In the genomic region with DNA sequence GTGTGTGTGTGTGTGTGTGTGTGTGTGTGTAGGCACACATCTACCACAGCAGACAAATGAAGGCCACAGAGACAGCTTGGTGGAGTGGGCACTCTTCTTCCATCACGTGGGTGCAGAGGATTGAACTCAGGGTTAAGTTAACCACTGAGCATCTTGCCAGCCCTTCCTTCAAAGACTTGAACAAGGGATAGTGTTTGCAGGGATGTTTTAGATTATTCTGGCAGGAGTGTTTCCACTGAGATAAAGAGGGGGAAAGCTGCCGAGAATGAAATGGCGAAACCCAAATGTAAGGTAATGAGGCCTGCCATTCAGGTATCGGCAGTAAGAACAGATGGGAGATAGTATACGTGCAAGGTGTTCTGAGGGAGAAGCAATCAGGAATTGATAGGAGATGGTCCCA, we compare ENCODE assay signal across 24 mouse cellular contexts. TPM values are rescaled to one million over a fixed set of nuclear protein-coding genes. Genes with fewer than 3 reads are reported as not detected.
DNase-seq lines count a peak whose midpoint lies in the region; ATAC-seq and TF ChIP-seq lines count a peak whose summit lies in the region.
"Had no signal": no experiment of that assay in that cellular context is flagged by ENCODE, and none has a peak within 500 bp of the region (broad histone marks: within the 10 kb centered on the region; RNA-seq: fewer than 3 reads in every experiment).

No protein-coding gene starts in this region.

- H3K4me2 ChIP-seq in liver, embryonic 16.5 days (ENCODE audit: low read depth, low read length): peak overlapping the region; percentile 88
- H3K4me2 ChIP-seq: embryonic facial prominence, embryonic 15.5 days; limb, embryonic 13.5 days; midbrain, embryonic 12.5 days had no signal

- H3K27ac ChIP-seq in liver, embryonic 16.5 days (ENCODE audit: low read length): peak overlapping the region; percentile 73
- H3K27ac ChIP-seq: embryonic facial prominence, embryonic 15.5 days; heart, adult 2 months; hindbrain, embryonic 13.5 days; limb, embryonic 13.5 days; lung, embryonic 15.5 days; midbrain, embryonic 12.5 days; neural tube, embryonic 15.5 days had no signal

- DNase-seq in G1E (ENCODE audit: low spot score): no peak
- DNase-seq in layer of hippocampus, adult 18-20 months (ENCODE audit: low spot score in 2 of 2): no peak
- no peak for DNase-seq in lung, adult 2 months
- no peak for DNase-seq in layer of hippocampus, postnatal 36 days
- DNase-seq: adrenal gland, adult 2 months; cerebellum, adult 11 months; cerebellum, adult 9-11 months; forebrain, postnatal 0 days; gastrocnemius, postnatal 14 days; heart, adult 2 months; kidney, adult 8-10 months; kidney, postnatal 10 days; lung, postnatal 4 days; thymus, postnatal 14 days had no signal

- WGBS in liver, embryonic 16.5 days (ENCODE audit: insufficient replicate concordance): 18% methylated on average over 5 of the region's 5 CpGs
- WGBS in lung, adult 2 months: 81% methylated on average over 5 of the region's 5 CpGs

- no peak for ATAC-seq in erythroblast, adult 5-6 weeks (replicated peaks; ENCODE audit: low FRiP score, poor library complexity, severe bottlenecking)
- ATAC-seq in G1E (ENCODE audit: extremely low read depth, insufficient number of reproducible peaks, low FRiP score, poor library complexity, severe bottlenecking): no peak
- ATAC-seq in erythroid progenitor cell, adult 5-6 weeks (replicated peaks; ENCODE audit: low FRiP score, poor library complexity, severe bottlenecking): peak; percentile 17; the same call in 1 of the 2 replicates
- ATAC-seq in liver, embryonic 16.5 days (ENCODE audit: low read depth): no peak
- ATAC-seq: forebrain, postnatal 0 days had no signal

- peak overlapping the region; percentile 100 for H3K4me3 ChIP-seq in erythroblast, embryonic 14.5 days (replicated peaks)
- peak overlapping the region; percentile 88; the same call in 1 of the 2 replicates for H3K4me3 ChIP-seq in G1E (ENCODE audit: low read depth, low read length)
- H3K4me3 ChIP-seq in liver, embryonic 16.5 days (ENCODE audit: low read depth, low read length): 0 out of 2 replicates have a peak overlapping the region, but pooled peaks have one; percentile 97
- no peak overlapping the region for H3K4me3 ChIP-seq in lung, adult 2 months (replicated peaks; ENCODE audit: extremely low read depth, low read depth, low read length)
- H3K4me3 ChIP-seq: embryonic facial prominence, embryonic 15.5 days; heart, adult 2 months; lung, embryonic 15.5 days; midbrain, embryonic 12.5 days; neural tube, embryonic 15.5 days had no signal

- H3K9ac ChIP-seq in liver, embryonic 16.5 days (ENCODE audit: low read depth, low read length): no peak overlapping the region; the same call in 1 of the 2 replicates
- H3K9ac ChIP-seq: embryonic facial prominence, embryonic 15.5 days; forebrain, postnatal 0 days; hindbrain, embryonic 13.5 days; limb, embryonic 13.5 days; lung, embryonic 15.5 days; midbrain, embryonic 12.5 days; neural tube, embryonic 15.5 days had no signal

- no peaks in the 10 kb centered on the region for H3K9me3 ChIP-seq in erythroblast, embryonic 14.5 days (ENCODE audit: control insufficient read depth, low read length)
- no peaks in the 10 kb centered on the region for H3K9me3 ChIP-seq in G1E (replicated peaks)
- H3K9me3 ChIP-seq in liver, embryonic 16.5 days (replicated peaks; ENCODE audit: control insufficient read depth, low read length): no peaks in the 10 kb centered on the region
- H3K9me3 ChIP-seq: embryonic facial prominence, embryonic 15.5 days; hindbrain, embryonic 13.5 days; limb, embryonic 13.5 days; lung, embryonic 15.5 days; midbrain, embryonic 12.5 days; neural tube, embryonic 15.5 days had no signal

- H3K4me1 ChIP-seq in erythroblast, embryonic 14.5 days (ENCODE audit: control insufficient read depth): peaks cover 63% of the 10 kb centered on the region
- peaks cover 59% of the 10 kb centered on the region for H3K4me1 ChIP-seq in G1E (ENCODE audit: insufficient read depth, low read depth, low read length)
- peaks cover 39% of the 10 kb centered on the region for H3K4me1 ChIP-seq in liver, embryonic 16.5 days (ENCODE audit: control insufficient read depth, low read depth, low read length)
- H3K4me1 ChIP-seq in lung, adult 2 months (ENCODE audit: control insufficient read depth, insufficient read depth, low read length): peaks cover 6% of the 10 kb centered on the region

- TF ChIP-seq POLR2A in lung, adult 2 months (IDR thresholded peaks at IDR 0.05; ENCODE audit: borderline replicate concordance, extremely low read depth, low read depth, low read length): no peak

- H3K36me3 ChIP-seq in erythroblast, embryonic 14.5 days (ENCODE audit: control insufficient read depth): peaks cover 54% of the 10 kb centered on the region
- H3K36me3 ChIP-seq in G1E (replicated peaks): peaks cover 41% of the 10 kb centered on the region
- H3K36me3 ChIP-seq in liver, embryonic 16.5 days (ENCODE audit: control insufficient read depth, insufficient read depth): peaks cover 7% of the 10 kb centered on the region

- H3K27me3 ChIP-seq in erythroblast, embryonic 14.5 days (ENCODE audit: control insufficient read depth): no peaks in the 10 kb centered on the region
- no peaks in the 10 kb centered on the region for H3K27me3 ChIP-seq in G1E (ENCODE audit: insufficient read depth, low read length)
- no peaks in the 10 kb centered on the region for H3K27me3 ChIP-seq in liver, embryonic 16.5 days (ENCODE audit: control insufficient read depth, insufficient read depth, low read depth, low read length)
- H3K27me3 ChIP-seq: embryonic facial prominence, embryonic 15.5 days; hindbrain, embryonic 13.5 days; limb, embryonic 13.5 days; lung, embryonic 15.5 days; midbrain, embryonic 12.5 days; neural tube, embryonic 15.5 days had no signal

- no peak for TF ChIP-seq CTCF in G1E (IDR thresholded peaks at IDR 0.05; ENCODE audit: low read depth, low read length)
- no peak for TF ChIP-seq CTCF in lung, adult 2 months (IDR thresholded peaks at IDR 0.05; ENCODE audit: insufficient read depth, low read length)

RNA-seq across cellular contexts. Expression of gene Cpsf2, which starts 2.4 kb away (rescaled TPM):
- polyA plus RNA-seq in erythroblast, embryonic 14.5 days (2012): 0.39 and 0.41 TPM in 2 replicates
- total RNA-seq in erythroblast, adult 5-6 weeks (2015; ENCODE audit: low replicate concordance): 9.0 and 12.1 TPM in 2 replicates
- 15.7 and 25.2 TPM in 2 replicates for total RNA-seq in erythroblast, adult 5-6 weeks (2017; ENCODE audit: low replicate concordance)
- total RNA-seq in G1E (2014; fragmentation: Nextera tagmentation) (91.5 and 91.8 TPM in 2 replicates), G1E (2017) (134 and 141 TPM in 2 replicates)
- 25.0 and 27.6 TPM in 2 replicates for polyA plus RNA-seq in G1E (2012)
- total RNA-seq in erythroid progenitor cell, adult 5-6 weeks (2015; ENCODE audit: low replicate concordance): 16.6 and 20.1 TPM in 2 replicates
- 31.9 and 32.7 TPM in 2 replicates for total RNA-seq in erythroid progenitor cell, adult 5-6 weeks (2017; ENCODE audit: low replicate concordance)
- polyA plus RNA-seq in liver, embryonic 16.5 days (2015; fragmentation: Nextera tagmentation; extraction: Ambion mirVana): 13.6 and 14.8 TPM in 2 replicates
- total RNA-seq in layer of hippocampus, adult 18-20 months (2021): 10 to 100 TPM; 25.8 to 26.0 TPM
- 2.7 and 4.1 TPM in 2 replicates for polyA plus RNA-seq in lung, adult 2 months (2012; rRNA removed)
- total RNA-seq in layer of hippocampus, postnatal 36 days (2021): 10 to 100 TPM; 27.8 to 28.8 TPM

RNA-seq across cellular contexts. Expression of gene Atxn3, which starts 20.1 kb away (rescaled TPM):
- 0.05 and 0.06 TPM in 2 replicates for polyA plus RNA-seq in erythroblast, embryonic 14.5 days (2012)
- 11.0 and 14.4 TPM in 2 replicates for total RNA-seq in erythroblast, adult 5-6 weeks (2015; ENCODE audit: low replicate concordance)
- 28.5 and 29.1 TPM in 2 replicates for total RNA-seq in erythroblast, adult 5-6 weeks (2017; ENCODE audit: low replicate concordance)
- 72.5 and 75.6 TPM in 2 replicates for total RNA-seq in G1E (2014; fragmentation: Nextera tagmentation)
- 81.8 and 98.8 TPM in 2 replicates for total RNA-seq in G1E (2017)
- 3.7 and 5.6 TPM in 2 replicates for polyA plus RNA-seq in G1E (2012)
- 9.7 and 10.5 TPM in 2 replicates for total RNA-seq in erythroid progenitor cell, adult 5-6 weeks (2015; ENCODE audit: low replicate concordance)
- 15.1 and 15.7 TPM in 2 replicates for total RNA-seq in erythroid progenitor cell, adult 5-6 weeks (2017; ENCODE audit: low replicate concordance)
- polyA plus RNA-seq in liver, embryonic 16.5 days (2015; fragmentation: Nextera tagmentation; extraction: Ambion mirVana): 8.6 and 9.5 TPM in 2 replicates
- 10 to 100 TPM; 19.3 to 21.3 TPM for total RNA-seq in layer of hippocampus, adult 18-20 months (2021)
- 3.3 and 6.3 TPM in 2 replicates for polyA plus RNA-seq in lung, adult 2 months (2012; rRNA removed)
- 10 to 100 TPM; 21.9 to 22.7 TPM for total RNA-seq in layer of hippocampus, postnatal 36 days (2021)
